Mouse (Mus musculus) layer of hippocampus, adult 9-10 months (tissue): ENCODE results near the gene Hist1h4b.
"Not testable (repeated sequence)": the region's sequence is repeated elsewhere in the genome, so short reads cannot be mapped to it uniquely, and the experiment has no call there.

ENCODE experiments used
- DNase-seq: peaks from one replicate; pipeline ENCODE4 v3.0.0; 2022; ENCODE audit warnings: low spot score

Hist1h4b gene

DNA sequence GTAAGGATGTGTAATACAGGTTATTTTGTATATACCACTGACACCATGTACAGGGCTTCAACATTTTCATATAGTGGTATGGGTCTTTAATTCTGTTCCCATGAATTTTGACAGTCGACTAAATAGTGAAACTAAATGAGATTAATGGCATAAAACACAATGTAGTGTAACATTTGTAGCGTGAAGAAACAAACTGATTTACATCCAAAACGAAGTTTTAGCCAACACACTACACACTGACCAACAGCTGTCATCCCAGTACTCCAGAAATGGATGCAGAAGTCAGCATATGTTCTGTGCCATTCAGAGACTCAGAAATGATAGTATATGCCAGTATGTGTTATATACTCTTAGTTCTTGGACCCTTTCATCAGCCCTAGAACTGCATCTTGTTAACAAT, 1.1 kb downstream of the Hist1h4b start:
- no peak for DNase-seq

DNA sequence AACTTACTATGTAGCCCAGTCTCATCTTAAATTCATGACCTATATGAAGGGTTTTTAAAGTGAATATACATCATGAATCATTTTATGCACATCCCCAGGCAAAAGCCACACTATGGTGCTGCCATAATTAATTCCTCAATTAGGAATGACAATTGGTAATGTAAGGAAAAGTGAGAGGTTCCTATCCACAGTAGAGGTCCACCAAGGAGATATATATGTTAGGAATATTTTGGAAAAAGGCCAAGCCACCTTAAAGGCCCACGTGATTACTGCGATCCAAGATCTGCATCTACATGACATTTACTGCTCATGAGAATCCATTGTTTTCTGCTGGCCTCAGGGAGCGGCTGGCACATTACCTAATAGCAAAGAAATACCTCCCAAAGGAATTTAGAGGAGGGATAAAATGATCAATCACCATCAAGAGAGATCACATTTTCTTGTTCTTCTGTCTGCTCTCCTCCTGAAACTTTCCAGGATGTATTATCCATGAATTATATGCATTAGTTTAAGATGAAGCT, 2.5 kb downstream of the Hist1h4b start:
- DNase-seq = no peak

GRCm38 (mm10) chr13:23759916-23760239, 3.1 kb downstream of the Hist1h4b start:
- DNase-seq = no peak

GRCm38 (mm10) chr13:23760240-23760971, 3.6 kb downstream of the Hist1h4b start:
- no peak for DNase-seq

DNA sequence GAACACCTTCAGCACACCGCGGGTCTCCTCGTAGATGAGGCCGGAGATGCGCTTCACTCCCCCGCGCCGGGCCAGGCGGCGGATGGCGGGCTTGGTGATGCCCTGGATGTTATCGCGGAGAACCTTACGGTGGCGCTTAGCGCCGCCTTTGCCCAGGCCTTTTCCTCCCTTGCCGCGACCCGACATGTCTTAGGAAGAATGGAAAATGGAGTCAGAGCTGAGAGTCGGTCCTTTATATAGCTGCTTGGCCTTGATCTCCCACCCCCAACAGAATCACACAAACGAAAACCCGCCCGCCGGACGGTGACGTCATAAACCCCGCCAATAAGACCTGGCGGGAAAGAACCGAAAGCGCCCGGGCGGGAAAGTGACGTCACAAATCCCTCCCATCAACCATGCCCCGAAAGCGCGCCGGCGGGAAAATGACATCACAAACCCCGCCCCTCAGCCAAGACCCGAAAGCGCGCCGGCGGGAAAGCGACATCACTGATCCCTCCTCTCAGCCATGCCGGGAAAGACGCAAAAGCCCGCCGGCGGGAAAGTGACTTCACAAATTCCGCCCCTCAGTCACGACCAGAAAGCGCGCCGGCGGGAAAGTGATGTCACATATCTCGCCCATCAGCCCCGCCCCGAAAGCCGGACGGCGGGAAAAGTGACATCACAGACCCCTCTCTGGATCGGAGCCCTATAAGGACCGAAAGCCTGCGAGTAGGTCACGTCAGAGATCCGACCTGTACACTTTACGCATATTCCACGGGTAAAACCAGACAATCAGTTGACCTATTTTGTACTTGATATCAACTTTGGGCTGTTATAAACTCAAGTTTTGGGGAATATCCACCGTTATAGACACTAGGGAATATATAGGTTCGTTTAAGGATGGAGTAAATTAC, 4.4 kb downstream of the Hist1h4b start, which contains the start of gene Hist1h4a:
Hist1h4a (minus strand) TSS at position 259 of the 893 bp plus-strand sequence.
- peak; percentile 95 for DNase-seq

GRCm38 (mm10) chr13:23761871-23762821, 5.3 kb downstream of the Hist1h4b start, which contains the start of gene Hist1h3a:
TSS of gene Hist1h3a (minus strand) at chr13:23762386.
- DNase-seq = peak; percentile 91

- no peak for DNase-seq
Measured at GRCm38 (mm10) chr13:23763242-23763585, 6.4 kb downstream of the Hist1h4b start.

- DNase-seq = peak; percentile 82
Measured at GRCm38 (mm10) chr13:23763586-23764323, 6.9 kb downstream of the Hist1h4b start, which contains the start of gene Hist1h1a. TSS of gene Hist1h1a (plus strand) at chr13:23763666.

DNA sequence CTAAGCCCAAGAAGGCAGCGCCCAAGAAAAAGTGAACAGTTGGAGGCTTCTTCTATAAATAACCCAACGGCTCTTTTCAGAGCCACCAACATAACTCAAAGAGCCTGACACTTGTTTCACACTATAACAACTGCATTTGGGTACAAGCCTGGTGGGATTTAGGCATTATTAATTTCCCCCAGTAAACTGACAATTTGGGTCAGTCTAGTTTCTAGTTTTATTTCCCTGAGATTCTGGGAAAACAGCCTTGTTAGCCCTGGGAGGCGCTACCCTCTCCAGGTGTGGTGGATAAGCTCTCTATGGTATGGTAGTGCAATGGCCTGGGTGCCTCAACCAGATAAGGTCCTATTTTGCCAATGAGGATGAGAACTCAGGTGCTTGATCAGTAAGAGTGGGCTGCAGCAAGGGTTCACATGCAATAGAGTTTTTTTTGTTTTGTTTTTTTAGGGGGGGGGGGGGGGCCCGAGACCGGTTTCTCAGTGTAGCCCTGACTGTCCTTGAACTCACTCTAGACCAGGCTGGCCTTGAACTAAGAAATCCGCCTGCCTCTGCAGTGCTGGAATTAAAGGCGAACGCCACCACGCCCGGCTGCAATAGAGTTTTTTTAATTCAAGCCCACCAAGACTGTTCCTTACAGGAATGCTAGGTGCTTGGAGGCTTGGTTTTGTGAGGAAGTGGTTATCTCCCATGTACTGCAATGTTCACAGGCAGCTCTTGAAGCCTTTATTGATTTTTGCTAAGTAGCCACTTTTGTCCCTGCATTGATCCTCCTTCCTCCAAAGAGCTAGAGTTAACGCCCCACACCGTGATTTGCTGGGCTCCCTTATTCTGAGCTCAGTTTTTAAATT, 7.7 kb downstream of the Hist1h4b start:
- no peak for DNase-seq

- no peak for DNase-seq
Measured at GRCm38 (mm10) chr13:23765172-23765513, 8.3 kb downstream of the Hist1h4b start.

GRCm38 (mm10) chr13:23766772-23767171, 10.0 kb downstream of the Hist1h4b start:
- DNase-seq = no peak

DNA sequence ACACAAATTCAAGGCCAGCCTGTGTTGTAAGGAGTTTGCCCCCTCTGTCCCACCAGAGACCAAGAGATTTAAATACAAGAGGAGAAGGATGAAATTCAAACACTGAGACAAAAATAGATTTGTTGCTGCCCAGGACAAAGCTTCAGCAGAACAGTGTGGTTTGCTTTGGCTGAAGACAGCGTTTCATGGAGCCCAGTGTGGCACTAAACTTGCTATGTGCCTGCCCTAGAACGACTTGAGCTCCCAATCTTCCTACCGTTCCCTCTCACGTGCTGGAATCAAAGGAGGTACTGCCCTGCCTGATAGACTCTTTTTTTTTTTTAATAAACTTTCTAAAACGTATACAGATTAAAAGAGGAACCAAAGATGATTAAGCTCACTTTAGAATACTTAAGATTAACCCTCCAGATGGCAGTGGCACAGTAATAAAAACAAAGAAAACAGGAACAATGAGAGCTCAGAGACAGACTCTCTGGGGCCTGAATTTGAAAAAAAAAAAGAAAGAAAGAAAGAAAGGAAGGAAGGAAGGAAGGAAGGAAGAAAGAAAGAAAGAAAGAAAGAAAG, 12.1 kb downstream of the Hist1h4b start:
- no peak for DNase-seq

DNA sequence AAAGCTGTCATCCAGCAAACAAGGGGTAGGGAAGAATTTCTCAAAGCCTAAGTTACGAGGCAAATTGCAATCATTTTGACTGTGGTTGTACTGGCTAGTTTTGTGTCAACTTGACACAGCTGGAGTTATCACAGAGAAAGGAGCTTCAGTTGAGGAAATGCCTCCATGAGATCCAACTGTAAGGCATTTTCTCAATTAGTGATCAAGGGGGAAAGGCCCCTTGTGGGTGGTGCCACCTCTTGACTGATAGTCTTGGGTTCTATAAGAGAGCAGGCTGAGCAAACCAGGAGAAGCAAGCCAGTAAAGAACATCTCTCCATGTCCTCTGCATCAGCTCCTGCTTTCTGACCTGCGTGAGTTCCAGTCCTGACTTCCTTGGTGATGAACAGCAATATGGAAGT, 12.8 kb downstream of the Hist1h4b start, which contains the start of gene Trim38:
Trim38 (plus strand) TSS at position 301 of the 400 bp plus-strand sequence.
- not testable (repeated sequence) for DNase-seq

GRCm38 (mm10) chr13:23772561-23773313, 15.9 kb downstream of the Hist1h4b start:
- DNase-seq = no peak

DNA sequence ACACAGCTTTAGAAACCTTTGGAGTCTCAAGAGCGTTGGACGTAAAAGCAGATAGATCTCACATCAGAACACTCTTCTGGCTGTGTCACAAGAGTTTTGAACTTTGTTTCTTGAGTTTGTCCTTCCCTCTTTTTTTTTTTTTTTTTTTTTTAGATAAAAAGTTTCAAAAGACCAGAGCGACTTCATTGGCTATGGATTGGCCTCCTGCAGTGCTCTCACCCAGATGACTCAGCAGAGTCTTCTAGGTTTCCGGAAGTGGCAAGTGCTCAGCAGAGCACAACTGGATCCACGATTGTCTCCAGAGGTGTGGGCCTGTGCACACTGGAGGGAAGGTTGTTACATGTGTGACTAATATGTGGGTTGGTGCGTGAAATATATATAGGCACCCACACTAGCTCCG, 21.5 kb downstream of the Hist1h4b start:
- no peak for DNase-seq

GRCm38 (mm10) chr13:23779025-23779424, 22.2 kb downstream of the Hist1h4b start:
- no peak for DNase-seq

DNA sequence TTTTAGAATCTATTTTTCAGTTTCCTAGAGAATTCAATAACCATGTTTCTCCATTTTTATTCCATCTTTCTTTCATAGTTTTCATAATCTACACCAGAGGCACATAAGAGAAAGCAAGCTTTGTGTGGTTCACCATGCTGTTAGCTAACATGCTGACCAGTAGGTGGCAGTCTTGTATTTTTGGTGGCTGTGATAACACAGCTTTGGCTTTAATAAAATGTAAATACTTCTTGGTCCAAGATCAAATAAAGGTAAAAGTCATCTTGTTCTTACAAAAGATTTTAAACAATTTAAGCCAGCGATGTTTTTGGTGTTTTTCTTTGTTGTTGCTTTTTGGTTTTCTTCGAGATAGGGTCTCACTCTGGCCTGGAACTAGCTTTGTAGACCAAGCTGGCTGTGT, 35.7 kb downstream of the Hist1h4b start:
- DNase-seq = peak; percentile 18

DNA sequence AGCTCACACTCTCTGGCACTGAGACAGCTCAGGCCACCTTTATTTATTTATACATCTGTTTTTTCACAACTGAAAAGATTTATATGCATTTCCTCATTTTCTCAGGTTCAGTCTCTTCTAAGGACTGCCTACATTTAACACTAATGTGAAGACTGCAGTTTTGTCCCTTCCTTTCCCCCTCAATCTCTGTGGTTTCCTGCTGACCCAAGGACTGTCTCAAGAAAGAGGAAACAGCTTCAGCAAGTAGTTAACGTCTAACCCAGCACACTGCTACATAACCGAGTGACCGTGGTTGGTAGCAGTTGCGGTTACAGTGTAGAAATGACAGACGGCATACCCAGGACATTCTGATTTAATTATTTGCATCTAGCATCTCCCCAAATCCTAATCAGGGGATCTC, 42.6 kb downstream of the Hist1h4b start:
- no peak for DNase-seq

- no peak for DNase-seq
Measured at GRCm38 (mm10) chr13:23804532-23804931, 47.7 kb downstream of the Hist1h4b start.
